In the genomic region with DNA sequence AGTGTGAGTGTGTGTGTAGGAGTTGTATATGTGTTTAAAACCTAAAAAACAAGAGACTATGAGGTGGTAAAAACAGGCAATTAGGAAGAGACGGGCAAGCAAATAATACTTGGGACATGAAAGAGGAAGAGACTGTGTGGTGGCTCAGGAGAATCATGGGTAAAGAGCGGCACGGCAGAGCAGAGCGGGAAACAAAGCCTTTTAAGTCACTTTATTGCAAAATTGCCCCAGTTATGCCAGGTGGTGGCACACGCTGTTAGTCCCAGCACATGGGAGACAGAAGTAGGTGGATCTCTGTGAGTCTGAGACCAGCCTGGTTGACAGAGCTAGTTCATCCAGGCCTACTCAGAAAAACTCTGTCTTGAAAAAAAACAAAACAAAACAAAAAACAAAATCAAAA, we compare ENCODE assay signal across 10 mouse cellular contexts. TPM values are rescaled to one million over a fixed set of nuclear protein-coding genes. Genes with fewer than 3 reads are reported as not detected.
DNase-seq lines count a peak whose midpoint lies in the region; ATAC-seq and TF ChIP-seq lines count a peak whose summit lies in the region.
"Had no signal": no experiment of that assay in that cellular context is flagged by ENCODE, and none has a peak within 500 bp of the region (broad histone marks: within the 10 kb centered on the region; RNA-seq: fewer than 3 reads in every experiment).

No protein-coding gene starts in this region.

- no peak for TF ChIP-seq POLR2A in thymus, adult 2 months (IDR thresholded peaks at IDR 0.05; ENCODE audit: control insufficient read depth, extremely low read depth, insufficient read depth, low read length, poor library complexity)

- H3K27ac ChIP-seq in macrophage = peak overlapping the region; percentile 55
- peak overlapping the region; percentile 55 for H3K27ac ChIP-seq in thymus, adult 2 months (ENCODE audit: control insufficient read depth, insufficient read depth, low read length)
- H3K27ac ChIP-seq in hindbrain, embryonic 16.5 days (ENCODE audit: low read depth, low read length) = no peak overlapping the region
- H3K27ac ChIP-seq: hindbrain, embryonic 12.5 days had no signal

- H3K79me2 ChIP-seq in macrophage (ENCODE audit: inconsistent target) = no peaks in the 10 kb centered on the region

- DNase-seq in CD4-positive helper T cell, adult 2 months (ENCODE audit: low read depth, low spot score) = peak; percentile 31
- DNase-seq in T-cell, adult 2 months (ENCODE audit: low spot score) = peak; percentile 35
- DNase-seq in thymus, adult 2 months = peak; percentile 72
- no peak for DNase-seq in left cerebral cortex, postnatal 14 days (ENCODE audit: low spot score in 2 of 2)
- DNase-seq in heart, postnatal 25 days (ENCODE audit: low spot score) = no peak
- DNase-seq: kidney, adult 9 months; retina, postnatal 1 day had no signal

- no peak for ATAC-seq in hindbrain, embryonic 16.5 days

- intact Hi-C loops in left cerebral cortex, postnatal 14 days (cut with DNase I) = no loop called here
- intact Hi-C loops in heart, postnatal 25 days (cut with DNase I) = no loop called here

- no peak for TF ChIP-seq CTCF in thymus, adult 2 months (IDR thresholded peaks at IDR 0.05; ENCODE audit: borderline replicate concordance, control insufficient read depth, extremely low read depth, insufficient read depth, low read length, poor library complexity)

- H3K9me3 ChIP-seq in hindbrain, embryonic 16.5 days (ENCODE audit: control insufficient read depth, low read length) = no peaks in the 10 kb centered on the region
- H3K9me3 ChIP-seq: hindbrain, embryonic 12.5 days had no signal

- H3K4me3 ChIP-seq in macrophage (ENCODE audit: inconsistent target) = peak overlapping the region; percentile 13
- no peak overlapping the region for H3K4me3 ChIP-seq in thymus, adult 2 months (ENCODE audit: control insufficient read depth, insufficient read depth, low read length)
- H3K4me3 ChIP-seq in hindbrain, embryonic 16.5 days (ENCODE audit: low read length) = no peak overlapping the region
- H3K4me3 ChIP-seq: hindbrain, embryonic 12.5 days had no signal

- 2% methylated on average over 5 of the region's 5 CpGs for whole genome bisulfite sequencing in macrophage (ENCODE audit: missing documents)
- 2% methylated on average over 5 of the region's 5 CpGs for WGBS in thymus, adult 2 months
- 91% methylated on average over 5 of the region's 5 CpGs for WGBS in hindbrain, embryonic 16.5 days

- H3K27me3 ChIP-seq in thymus, adult 2 months (ENCODE audit: control insufficient read depth, insufficient read depth, low read length) = no peaks in the 10 kb centered on the region
- H3K27me3 ChIP-seq in hindbrain, embryonic 16.5 days (replicated peaks; ENCODE audit: control insufficient read depth, insufficient read depth, low read length) = no peaks in the 10 kb centered on the region
- H3K27me3 ChIP-seq: hindbrain, embryonic 12.5 days had no signal

- no peak overlapping the region for H3K9ac ChIP-seq in hindbrain, embryonic 16.5 days (ENCODE audit: low read depth, low read length)
- H3K9ac ChIP-seq: hindbrain, embryonic 12.5 days had no signal

- H3K36me3 ChIP-seq in macrophage (ENCODE audit: inconsistent target) = no peaks in the 10 kb centered on the region
- no peaks in the 10 kb centered on the region for H3K36me3 ChIP-seq in thymus, adult 2 months (ENCODE audit: control insufficient read depth, insufficient read depth, low read length)
- H3K36me3 ChIP-seq in hindbrain, embryonic 16.5 days (ENCODE audit: control insufficient read depth, insufficient read depth, low read length) = no peaks in the 10 kb centered on the region
- H3K36me3 ChIP-seq: hindbrain, embryonic 12.5 days had no signal

- no peaks in the 10 kb centered on the region for H3K4me1 ChIP-seq in thymus, adult 2 months (replicated peaks; ENCODE audit: control insufficient read depth, insufficient read depth, low read length)
- no peaks in the 10 kb centered on the region for H3K4me1 ChIP-seq in hindbrain, embryonic 16.5 days (ENCODE audit: control insufficient read depth, insufficient read depth, low read depth, low read length)

- H3K4me2 ChIP-seq in hindbrain, embryonic 16.5 days (ENCODE audit: low read length) = no peak overlapping the region
- H3K4me2 ChIP-seq: hindbrain, embryonic 12.5 days had no signal

RNA-seq across cellular contexts. Expression of a gene that starts 5.8 kb away (rescaled TPM):
- 10 to 100 TPM in 3 of 26 experiments, 1 to 10 TPM in 23; 1.2 to 23.1 (median 3.8) TPM for total RNA-seq in macrophage (2018; cell fraction: chromatin; rRNA removed)
- 1 to 10 TPM in 24 of 26 experiments, under 1 TPM in 2; 0.80 to 5.9 (median 1.7) TPM for total RNA-seq in macrophage (2018; cell fraction: cytosol; rRNA removed)
- 10 to 100 TPM in 2 of 26 experiments, 1 to 10 TPM in 24; 1.3 to 19.6 (median 3.5) TPM for total RNA-seq in macrophage (2018; cell fraction: nucleus; rRNA removed)
- polyA plus RNA-seq in macrophage (2018) = 1.2 to 5.9 TPM (median 4.1 TPM) in 3 replicates
- polyA plus RNA-seq in thymus, adult 2 months (2012; rRNA removed) = 22.5 and 29.0 TPM in 2 replicates
- 1 to 10 TPM; 1.3 to 1.7 TPM for total RNA-seq in left cerebral cortex, postnatal 14 days (2021)
- total RNA-seq in heart, postnatal 25 days (2021) = under 1 TPM; 0.88 to 0.95 TPM
- 9.3 and 12.0 TPM in 2 replicates for polyA plus RNA-seq in hindbrain, embryonic 16.5 days (2015; fragmentation: Nextera tagmentation; extraction: Ambion mirVana)

RNA-seq across cellular contexts. Expression of a gene that starts 32.7 kb away (rescaled TPM):
- 100 to 1,000 TPM in 11 of 26 experiments, 10 to 100 TPM in 14, 1 to 10 TPM in 1; 7.7 to 132 (median 83.5) TPM for total RNA-seq in macrophage (2018; cell fraction: chromatin; rRNA removed)
- 10 to 100 TPM; 46.8 to 68.2 (median 59.2) TPM for total RNA-seq in macrophage (2018; cell fraction: cytosol; rRNA removed)
- total RNA-seq in macrophage (2018; cell fraction: nucleus; rRNA removed) = 100 to 1,000 TPM in 1 of 26 experiments, 10 to 100 TPM in 25; 16.4 to 104 (median 55.1) TPM
- 42.9 to 68.4 TPM (median 54.3 TPM) in 3 replicates for polyA plus RNA-seq in macrophage (2018)
- polyA plus RNA-seq in thymus, adult 2 months (2012; rRNA removed) = 19.8 and 21.4 TPM in 2 replicates
- total RNA-seq in left cerebral cortex, postnatal 14 days (2021) = 10 to 100 TPM; 48.3 to 77.1 TPM
- 10 to 100 TPM; 66.3 to 69.6 TPM for total RNA-seq in heart, postnatal 25 days (2021)
- 44.2 and 51.5 TPM in 2 replicates for polyA plus RNA-seq in hindbrain, embryonic 16.5 days (2015; fragmentation: Nextera tagmentation; extraction: Ambion mirVana)

Comparison
In these comparisons a context has a peak if more than half of its experiments do, and no peak if none do; other contexts are left out.
1. DNase-seq: peak in CD4-positive helper T cell, adult 2 months (single experiment), T-cell, adult 2 months (single experiment) and thymus, adult 2 months (single experiment); none in left cerebral cortex, postnatal 14 days (0 of 2) and heart, postnatal 25 days (single experiment).